Mouse (Mus musculus) embryo, embryonic 10 days (tissue): ENCODE measurements around the gene Cnr1.

Experiments
- DNase-seq: peaks from one replicate; pipeline ENCODE4 v3.0.0-alpha.2; 2015; ENCODE audit warnings: low spot score

The Cnr1 gene

GRCm38 (mm10) chr4:33924234-33924888, at the start of gene Cnr1:
Gene Cnr1, plus strand, starts transcription at chr4:33924593.
- peak; percentile 86 for DNase-seq

GRCm38 (mm10) chr4:33879944-33880343, 44.4 kb upstream of the Cnr1 start:
- no peak for DNase-seq

GRCm38 (mm10) chr4:33886026-33886425, 38.4 kb upstream of the Cnr1 start:
- DNase-seq: no peak

- no peak for DNase-seq
Observed at GRCm38 (mm10) chr4:33889976-33890375, 34.4 kb upstream of the Cnr1 start.

GRCm38 (mm10) chr4:33892178-33892869, 32.1 kb upstream of the Cnr1 start:
- no peak for DNase-seq

- DNase-seq: no peak
Observed at GRCm38 (mm10) chr4:33893841-33894240, 30.6 kb upstream of the Cnr1 start.

GRCm38 (mm10) chr4:33895046-33895445, 29.3 kb upstream of the Cnr1 start:
- DNase-seq: no peak

- DNase-seq: no peak
Observed at GRCm38 (mm10) chr4:33895491-33895890, 28.9 kb upstream of the Cnr1 start.

GRCm38 (mm10) chr4:33901659-33902058, 22.7 kb upstream of the Cnr1 start:
- DNase-seq: no peak

GRCm38 (mm10) chr4:33903812-33904340, 20.5 kb upstream of the Cnr1 start:
- no peak for DNase-seq

- no peak for DNase-seq
Observed at GRCm38 (mm10) chr4:33904826-33905225, 19.6 kb upstream of the Cnr1 start.

GRCm38 (mm10) chr4:33908786-33909185, 15.6 kb upstream of the Cnr1 start:
- no peak for DNase-seq

- no peak for DNase-seq
Observed at GRCm38 (mm10) chr4:33915730-33916129, 8.7 kb upstream of the Cnr1 start.

- no peak for DNase-seq
Observed at GRCm38 (mm10) chr4:33920807-33921206, 3.6 kb upstream of the Cnr1 start.

GRCm38 (mm10) chr4:33923151-33923760, 1.1 kb upstream of the Cnr1 start:
- DNase-seq: peak; percentile 60

- no peak for DNase-seq
Observed at GRCm38 (mm10) chr4:33923761-33924233, 596 bp upstream of the Cnr1 start.

- no peak for DNase-seq
Observed at GRCm38 (mm10) chr4:33924889-33925245, 474 bp downstream of the Cnr1 start.

- no peak for DNase-seq
Observed at GRCm38 (mm10) chr4:33925489-33925888, 1.1 kb downstream of the Cnr1 start.

- no peak for DNase-seq
Observed at GRCm38 (mm10) chr4:33926010-33926409, 1.6 kb downstream of the Cnr1 start.

- DNase-seq: no peak
Observed at GRCm38 (mm10) chr4:33926730-33927263, 2.4 kb downstream of the Cnr1 start.

GRCm38 (mm10) chr4:33927644-33928043, 3.3 kb downstream of the Cnr1 start:
- DNase-seq: no peak

GRCm38 (mm10) chr4:33928450-33928849, 4.1 kb downstream of the Cnr1 start:
- no peak for DNase-seq

- DNase-seq: no peak
Observed at GRCm38 (mm10) chr4:33931347-33931746, 7.0 kb downstream of the Cnr1 start.
